Mouse (Mus musculus): Measurements from ENCODE around the gene Lmtk3. TPM values are rescaled to one million over a fixed set of nuclear protein-coding genes. Genes with fewer than 3 reads are reported as not detected.

The Lmtk3 gene
- total RNA-seq (2014; rRNA removed; ENCODE audit: low replicate concordance): 0.31 TPM in 1 of 2 replicates, not detected in the other
- polyA plus RNA-seq (2015; fragmentation: Nextera tagmentation; extraction: Ambion mirVana): not detected in 2 replicates

GRCm38 (mm10) chr7:45783511-45784091 lies at the start of gene Lmtk3:
TSS of gene Lmtk3 (plus strand) at chr7:45783738.
- Histone ChIP-seq H3K4me1 (ENCODE audit: control insufficient read depth, insufficient read depth) (peaks cover 5% of the 10 kb centered on the region; the same call in 1 of the 2 replicates), H3K4me2 (ENCODE audit: low read depth, low read length) (peak within 1 kb of the TSS; percentile 77), H3K9me3 (replicated peaks; ENCODE audit: control insufficient read depth, low read length) (no peaks in the 10 kb centered on the region), H3K36me3 (replicated peaks; ENCODE audit: control insufficient read depth, insufficient read depth, low read length) (no peaks in the 10 kb centered on the region), H3K27ac (ENCODE audit: low read depth) (no peak within 1 kb of the TSS), H3K4me3 (ENCODE audit: low read depth, low read length) (peak within 1 kb of the TSS; percentile 58), H3K27me3 (ENCODE audit: control insufficient read depth, insufficient read depth, low read length) (peaks cover 73% of the 10 kb centered on the region), H3K9ac (replicated peaks; ENCODE audit: low read depth, low read length) (peak within 1 kb of the TSS; percentile 48)
- peak; percentile 40; the same call in 1 of the 2 replicates for ATAC-seq (ENCODE audit: insufficient read depth, low read depth)
- TF ChIP-seq EP300 (IDR thresholded peaks at IDR 0.05; ENCODE audit: low read depth) (no peak), CTCF (IDR thresholded peaks at IDR 0.05; ENCODE audit: low read depth) (peak; percentile 29)
- DNase-seq (ENCODE audit: low spot score): peak; percentile 60
- 1% methylated on average over 38 of the region's 38 CpGs for WGBS

GRCm38 (mm10) chr7:45739162-45739763 lies 44.3 kb upstream of the Lmtk3 start:
- H3K9me3 ChIP-seq (replicated peaks; ENCODE audit: control insufficient read depth, low read length): no peaks in the 10 kb centered on the region
- H3K4me1 ChIP-seq (ENCODE audit: control insufficient read depth, insufficient read depth): no peaks in the 10 kb centered on the region
- TF ChIP-seq EP300 (IDR thresholded peaks at IDR 0.05; ENCODE audit: low read depth): no peak
- TF ChIP-seq CTCF (IDR thresholded peaks at IDR 0.05; ENCODE audit: low read depth): peak; percentile 88
- H3K27ac ChIP-seq (ENCODE audit: low read depth): no peak overlapping the region
- H3K4me3 ChIP-seq (ENCODE audit: low read depth, low read length): no peak overlapping the region
- H3K9ac ChIP-seq (replicated peaks; ENCODE audit: low read depth, low read length): no peak overlapping the region
- peak; percentile 67 for DNase-seq (ENCODE audit: low spot score)
- no peaks in the 10 kb centered on the region for H3K36me3 ChIP-seq (replicated peaks; ENCODE audit: control insufficient read depth, insufficient read depth, low read length)
- peak; percentile 76 for ATAC-seq (ENCODE audit: insufficient read depth, low read depth)
- 5% methylated on average over 9 of the region's 9 CpGs for WGBS
- H3K27me3 ChIP-seq (ENCODE audit: control insufficient read depth, insufficient read depth, low read length): no peaks in the 10 kb centered on the region
- H3K4me2 ChIP-seq (ENCODE audit: low read depth, low read length): no peak overlapping the region

GRCm38 (mm10) chr7:45739820-45740219 lies 43.7 kb upstream of the Lmtk3 start:
- ATAC-seq (ENCODE audit: insufficient read depth, low read depth) (no peak), DNase-seq (ENCODE audit: low spot score) (no peak)
- WGBS: 51% methylated on average over 10 of the region's 10 CpGs
- Histone ChIP-seq H3K36me3 (replicated peaks; ENCODE audit: control insufficient read depth, insufficient read depth, low read length) (no peaks in the 10 kb centered on the region), H3K27me3 (ENCODE audit: control insufficient read depth, insufficient read depth, low read length) (no peaks in the 10 kb centered on the region), H3K4me2 (ENCODE audit: low read depth, low read length) (no peak overlapping the region), H3K27ac (ENCODE audit: low read depth) (no peak overlapping the region), H3K9ac (replicated peaks; ENCODE audit: low read depth, low read length) (no peak overlapping the region), H3K4me1 (ENCODE audit: control insufficient read depth, insufficient read depth) (no peaks in the 10 kb centered on the region), H3K4me3 (ENCODE audit: low read depth, low read length) (no peak overlapping the region), H3K9me3 (replicated peaks; ENCODE audit: control insufficient read depth, low read length) (no peaks in the 10 kb centered on the region)
- TF ChIP-seq CTCF (IDR thresholded peaks at IDR 0.05; ENCODE audit: low read depth) (no peak), EP300 (IDR thresholded peaks at IDR 0.05; ENCODE audit: low read depth) (no peak)

- Histone ChIP-seq H3K27me3 (ENCODE audit: control insufficient read depth, insufficient read depth, low read length) (no peaks in the 10 kb centered on the region), H3K4me1 (ENCODE audit: control insufficient read depth, insufficient read depth) (no peaks in the 10 kb centered on the region), H3K4me3 (ENCODE audit: low read depth, low read length) (no peak overlapping the region), H3K27ac (ENCODE audit: low read depth) (no peak overlapping the region), H3K36me3 (replicated peaks; ENCODE audit: control insufficient read depth, insufficient read depth, low read length) (no peaks in the 10 kb centered on the region), H3K9me3 (replicated peaks; ENCODE audit: control insufficient read depth, low read length) (no peaks in the 10 kb centered on the region), H3K9ac (replicated peaks; ENCODE audit: low read depth, low read length) (no peak overlapping the region), H3K4me2 (ENCODE audit: low read depth, low read length) (no peak overlapping the region)
- 76% methylated on average over 12 of the region's 12 CpGs for WGBS
- ATAC-seq (ENCODE audit: insufficient read depth, low read depth) (no peak), DNase-seq (ENCODE audit: low spot score) (no peak)
- TF ChIP-seq CTCF (IDR thresholded peaks at IDR 0.05; ENCODE audit: low read depth): no peak
- no peak for TF ChIP-seq EP300 (IDR thresholded peaks at IDR 0.05; ENCODE audit: low read depth)
Measured at GRCm38 (mm10) chr7:45741308-45741707, 42.2 kb upstream of the Lmtk3 start.

GRCm38 (mm10) chr7:45741777-45742176 lies 41.8 kb upstream of the Lmtk3 start:
- H3K27ac ChIP-seq (ENCODE audit: low read depth): no peak overlapping the region
- H3K4me3 ChIP-seq (ENCODE audit: low read depth, low read length): no peak overlapping the region; the same call in 1 of the 2 replicates
- no peaks in the 10 kb centered on the region for H3K4me1 ChIP-seq (ENCODE audit: control insufficient read depth, insufficient read depth)
- H3K27me3 ChIP-seq (ENCODE audit: control insufficient read depth, insufficient read depth, low read length): no peaks in the 10 kb centered on the region
- no peak for DNase-seq (ENCODE audit: low spot score)
- ATAC-seq (ENCODE audit: insufficient read depth, low read depth): no peak
- TF ChIP-seq EP300 (IDR thresholded peaks at IDR 0.05; ENCODE audit: low read depth): no peak
- no peak for TF ChIP-seq CTCF (IDR thresholded peaks at IDR 0.05; ENCODE audit: low read depth)
- no peaks in the 10 kb centered on the region for H3K36me3 ChIP-seq (replicated peaks; ENCODE audit: control insufficient read depth, insufficient read depth, low read length)
- H3K4me2 ChIP-seq (ENCODE audit: low read depth, low read length): peak overlapping the region; percentile 28; the same call in 1 of the 2 replicates
- no peak overlapping the region for H3K9ac ChIP-seq (replicated peaks; ENCODE audit: low read depth, low read length)
- H3K9me3 ChIP-seq (replicated peaks; ENCODE audit: control insufficient read depth, low read length): no peaks in the 10 kb centered on the region
- 40% methylated on average over 11 of the region's 11 CpGs for WGBS
